Mouse (Mus musculus): ENCODE measurements at regions not wholly inside any gene's neighbourhood (a gene's known extent, or its start where the extent isn't known, plus 50 kb on each side); places are given as distances from the start of the nearest gene placed in this dataset.

DNA sequence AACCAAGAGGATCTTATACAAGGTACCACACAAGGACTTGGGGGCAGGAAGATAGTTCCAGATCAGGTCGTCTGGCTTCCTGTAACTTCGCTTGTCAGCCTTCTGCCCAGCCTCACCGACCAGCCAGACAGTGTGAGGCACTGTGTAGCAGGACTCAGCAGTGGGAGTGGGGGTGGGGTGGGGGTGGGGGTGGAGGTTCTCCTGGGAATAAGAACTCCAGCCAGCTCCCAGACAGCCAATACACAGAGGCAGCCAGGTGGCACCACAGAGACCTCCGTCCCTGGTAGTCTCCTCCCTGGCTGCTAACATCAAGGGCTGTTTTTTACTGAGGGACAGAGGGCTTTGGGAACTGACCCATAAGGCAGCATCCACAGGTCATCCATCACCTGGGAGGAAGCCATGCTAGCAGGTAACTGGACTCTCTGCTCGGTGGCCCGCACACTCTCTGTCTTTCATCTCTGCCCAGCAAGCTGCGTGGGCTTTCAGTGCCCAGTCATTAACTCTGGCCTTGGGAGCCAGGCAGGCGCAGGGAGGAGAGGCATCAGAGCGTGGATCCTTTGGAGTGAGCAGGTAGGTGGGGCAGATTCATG is 60.3 kb upstream of the Wnt4 start:
- no peak for DNase-seq (ENCODE audit: low spot score)

DNA sequence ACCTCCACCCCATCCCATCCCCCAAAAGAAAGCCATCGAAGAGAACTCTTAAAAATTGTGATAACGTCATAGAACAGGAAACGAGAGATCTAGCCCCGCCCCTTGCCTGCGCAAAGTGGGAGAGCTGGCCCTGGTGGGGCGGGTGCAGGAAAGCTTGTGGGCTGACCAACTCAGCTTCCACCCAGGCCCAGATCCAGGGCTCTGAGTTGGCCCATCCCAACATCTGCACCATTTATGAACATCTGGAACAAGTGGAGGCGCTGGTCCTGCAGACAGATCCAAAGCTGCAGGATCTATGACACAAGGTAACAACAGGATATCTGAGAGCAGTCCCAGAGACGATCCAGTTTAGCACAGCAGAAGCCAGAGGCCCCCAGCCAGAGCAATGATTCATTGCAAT is 62.7 kb upstream of the Wnt4 start:
- no peak for DNase-seq (ENCODE audit: low spot score)

DNA sequence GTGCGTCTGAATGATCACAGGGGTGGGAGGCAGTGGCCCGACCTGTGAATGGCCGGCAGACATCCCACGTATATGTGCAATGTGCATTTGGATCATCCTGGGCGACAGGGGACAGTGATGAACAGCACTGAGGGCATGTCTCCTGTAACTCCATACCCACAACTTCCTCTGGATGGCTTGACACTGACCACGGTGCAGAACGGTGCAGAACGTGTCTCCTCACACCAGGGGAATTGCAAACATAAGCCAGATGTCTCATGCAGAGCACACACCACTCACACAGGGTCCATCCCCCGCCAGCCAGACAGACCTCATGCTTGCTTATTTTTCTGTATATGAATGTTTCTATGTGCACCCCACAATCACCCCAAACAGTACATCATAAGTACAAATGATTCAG is 64.4 kb upstream of the Wnt4 start:
- DNase-seq (ENCODE audit: low spot score) = no peak

DNA sequence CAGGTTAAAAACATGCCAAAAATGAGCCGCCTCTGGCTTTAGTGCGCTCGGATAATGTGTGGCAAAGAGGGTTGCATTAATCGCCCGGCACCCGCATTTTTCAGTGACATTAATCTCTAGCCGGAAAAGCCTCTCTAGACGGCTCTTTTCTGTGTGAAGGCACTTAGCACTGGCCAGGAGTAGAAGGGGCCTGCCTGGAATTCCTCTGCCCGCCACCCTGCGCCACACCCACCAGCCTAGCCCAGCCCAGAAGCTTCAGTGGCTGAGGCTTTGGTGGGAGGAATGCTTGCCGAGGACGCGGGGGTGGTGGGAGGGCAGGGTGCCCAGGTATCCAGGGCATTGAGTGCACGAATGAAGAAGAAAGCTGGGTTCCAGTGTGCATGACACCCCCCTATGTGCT is 65.2 kb upstream of the Wnt4 start:
- DNase-seq (ENCODE audit: low spot score) = no peak

DNA sequence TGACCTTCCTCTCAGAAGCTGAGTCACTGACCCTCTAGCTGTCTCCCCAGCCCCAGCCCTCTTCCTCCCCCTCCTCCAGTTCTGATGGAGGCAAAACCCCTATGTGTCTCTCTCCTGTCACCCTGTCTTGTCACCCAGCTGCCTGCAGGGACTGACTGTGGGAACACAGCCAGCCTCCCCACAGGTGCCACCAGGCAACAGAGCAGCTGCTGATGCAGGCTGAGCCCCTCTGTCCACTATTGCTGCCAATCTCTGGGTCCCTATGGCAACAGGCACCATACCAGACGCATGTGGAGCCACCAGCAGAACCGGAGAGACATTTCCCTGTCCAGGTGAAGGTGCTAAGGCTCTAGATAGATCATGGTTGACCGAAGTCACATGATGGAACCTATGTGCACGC is 66.0 kb upstream of the Wnt4 start:
- no peak for DNase-seq (ENCODE audit: low spot score)

DNA sequence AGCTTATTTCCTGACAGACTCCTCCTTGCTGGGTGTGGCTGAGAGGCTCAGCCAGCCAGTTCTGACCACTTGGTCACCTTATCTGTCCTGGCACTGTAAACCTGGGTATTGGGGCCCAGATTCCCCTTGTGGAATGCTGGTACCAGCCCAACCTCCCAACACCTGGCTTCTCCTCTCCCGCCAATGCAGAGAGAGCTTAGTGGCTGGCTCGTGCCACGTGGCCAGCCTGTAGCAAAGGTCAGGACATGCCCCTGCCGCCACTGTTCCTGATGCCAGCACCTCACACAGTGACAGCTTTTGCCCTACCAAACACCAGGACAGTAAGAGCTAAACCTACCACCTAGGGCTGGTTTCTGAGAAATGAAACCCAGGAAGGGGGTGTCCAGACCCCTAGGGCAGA is 66.8 kb upstream of the Wnt4 start:
- DNase-seq (ENCODE audit: low spot score) = no peak

DNA sequence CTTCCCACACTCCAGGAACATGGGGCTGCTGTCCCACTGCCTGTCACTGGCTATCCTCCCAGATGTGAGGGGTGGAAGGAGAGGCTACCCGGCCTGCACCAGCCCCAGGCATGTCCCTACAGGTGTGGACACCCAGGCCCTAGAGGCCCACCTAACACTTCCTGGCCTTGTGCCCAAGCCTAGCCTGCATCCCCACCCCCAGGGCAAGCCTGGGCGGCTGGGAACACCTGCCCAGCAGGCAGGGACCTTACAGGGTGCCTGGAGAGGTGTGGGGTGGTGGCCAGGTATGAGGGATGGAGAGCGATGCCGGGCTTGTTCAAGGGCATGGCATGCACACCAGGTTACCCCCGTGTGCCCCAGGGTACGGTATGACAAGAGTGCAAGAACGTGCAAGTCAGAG is 76.3 kb upstream of the Wnt4 start:
- no peak for DNase-seq (ENCODE audit: low spot score)

DNA sequence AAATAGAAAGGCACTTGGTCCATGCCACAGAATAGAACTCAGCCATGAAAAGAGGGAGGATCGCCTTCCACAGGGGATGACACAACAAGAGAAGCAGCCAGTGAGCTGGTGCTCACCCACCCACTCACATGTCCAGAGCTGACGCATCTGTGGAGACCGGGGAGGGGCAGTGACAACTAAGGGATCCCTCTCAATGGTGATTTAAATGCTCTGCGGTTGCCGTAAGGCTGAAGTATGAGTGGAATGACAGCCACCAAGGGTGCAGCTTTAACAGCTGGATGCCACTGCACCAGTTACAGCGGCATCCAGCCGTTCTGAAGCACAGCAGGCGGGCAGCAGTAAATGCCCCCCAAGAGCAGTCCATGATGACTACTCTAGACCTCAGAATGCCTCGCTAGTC is 76.9 kb upstream of the Wnt4 start:
- no peak for DNase-seq (ENCODE audit: low spot score)

DNA sequence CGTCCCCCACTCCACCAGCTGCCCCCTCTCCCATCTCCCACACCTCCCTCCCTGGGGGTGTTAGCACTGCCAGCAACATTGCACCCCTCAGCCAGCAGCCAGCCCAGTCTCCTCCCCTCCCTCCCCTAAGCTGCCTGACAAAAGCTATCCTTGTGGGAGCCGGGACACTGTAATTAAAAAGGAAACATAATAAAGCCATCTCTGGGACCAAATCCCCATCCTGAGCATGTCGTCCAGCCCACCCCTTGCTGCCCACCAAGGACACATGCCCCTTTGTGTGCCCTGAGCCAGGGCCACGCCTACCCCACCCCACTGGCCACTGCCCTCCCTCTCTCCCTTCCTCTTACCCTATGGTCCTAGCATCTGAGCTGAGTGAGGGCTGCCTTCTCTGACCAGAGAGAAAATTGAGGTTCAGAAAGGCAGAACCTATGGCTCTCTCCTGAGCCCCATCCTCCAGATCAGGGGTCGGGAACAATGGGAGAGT is 80.8 kb upstream of the Wnt4 start:
- no peak for DNase-seq (ENCODE audit: low spot score)

DNA sequence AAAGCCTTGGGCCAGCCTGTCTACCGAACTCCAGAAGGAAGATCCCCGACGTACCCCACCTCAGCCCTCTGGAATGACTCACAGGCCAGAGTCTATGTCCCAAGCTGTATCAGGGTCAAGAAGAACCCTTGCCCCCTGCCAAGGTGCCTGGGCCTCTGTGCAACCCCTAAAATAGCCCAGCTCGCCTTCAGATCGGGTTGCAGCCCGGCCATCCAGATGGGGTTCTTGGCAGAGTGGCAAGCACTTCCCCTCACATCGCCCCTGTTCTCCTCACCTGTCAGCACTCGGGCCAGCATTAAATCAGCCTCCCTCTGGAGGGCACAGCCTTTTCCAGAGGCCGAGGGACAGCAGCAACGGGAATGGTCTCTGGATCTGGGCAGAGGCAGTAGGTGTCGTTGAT is 83.2 kb upstream of the Wnt4 start:
- no peak for DNase-seq (ENCODE audit: low spot score)

DNA sequence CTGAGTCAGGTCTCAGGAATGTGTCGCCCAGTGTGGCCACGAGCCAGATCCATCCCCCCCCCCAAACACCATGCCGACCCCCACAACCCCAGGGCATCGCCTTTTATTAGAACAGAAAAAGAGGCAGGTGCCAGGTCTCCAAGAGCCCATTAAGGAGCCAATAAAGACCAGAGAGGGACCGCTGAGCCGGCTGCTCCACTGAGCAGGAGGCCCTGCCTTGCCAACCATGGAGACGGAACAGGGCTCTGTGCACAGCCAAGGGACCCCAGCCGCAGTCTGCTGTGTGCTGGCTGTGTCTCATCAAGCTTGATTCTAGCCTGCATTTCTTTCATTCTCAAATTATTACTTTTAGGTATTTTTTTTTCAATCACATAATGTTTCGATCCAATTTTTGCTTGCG is 86.7 kb upstream of the Wnt4 start:
- DNase-seq (ENCODE audit: low spot score) = no peak

DNA sequence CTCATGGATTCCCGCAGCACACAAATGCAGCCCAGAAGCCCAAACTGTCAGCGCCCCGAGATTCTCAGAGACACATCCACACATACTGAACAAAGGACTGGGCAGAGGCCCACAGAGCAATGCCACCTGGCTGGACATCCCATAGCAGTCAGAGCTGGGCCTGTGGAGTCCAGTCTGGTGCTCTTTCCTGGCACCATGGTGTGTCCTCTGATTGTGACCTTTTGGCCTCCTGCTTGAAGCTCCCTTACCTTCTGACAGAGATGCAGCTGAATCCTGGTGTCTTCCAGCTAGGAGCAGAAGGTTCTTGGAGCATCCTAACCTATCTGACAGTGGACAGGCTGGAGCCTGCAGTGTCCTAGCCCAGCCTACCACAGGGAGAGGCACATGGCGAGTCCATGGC is 87.5 kb upstream of the Wnt4 start:
- no peak for DNase-seq (ENCODE audit: low spot score)

DNA sequence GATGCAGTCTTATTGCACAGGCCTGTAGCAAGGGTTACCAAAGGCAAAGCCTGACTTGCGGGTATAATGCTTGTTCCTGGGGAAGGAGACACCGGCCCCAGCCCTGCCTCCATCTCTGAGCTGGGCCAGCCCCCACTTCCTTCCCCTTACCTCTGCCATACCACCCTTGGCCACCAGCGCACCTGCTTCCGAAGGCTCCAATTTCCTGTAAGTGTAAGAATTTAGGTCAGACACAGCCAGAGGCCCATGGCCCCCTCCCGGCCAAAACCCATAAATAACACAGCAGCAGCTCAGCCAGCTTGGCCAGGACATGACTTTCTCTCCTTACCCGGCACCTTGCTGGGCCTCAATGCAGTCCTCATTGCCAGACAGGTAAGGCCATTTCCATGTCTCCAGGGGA is 88.2 kb upstream of the Wnt4 start:
- DNase-seq (ENCODE audit: low spot score) = peak; percentile 9

DNA sequence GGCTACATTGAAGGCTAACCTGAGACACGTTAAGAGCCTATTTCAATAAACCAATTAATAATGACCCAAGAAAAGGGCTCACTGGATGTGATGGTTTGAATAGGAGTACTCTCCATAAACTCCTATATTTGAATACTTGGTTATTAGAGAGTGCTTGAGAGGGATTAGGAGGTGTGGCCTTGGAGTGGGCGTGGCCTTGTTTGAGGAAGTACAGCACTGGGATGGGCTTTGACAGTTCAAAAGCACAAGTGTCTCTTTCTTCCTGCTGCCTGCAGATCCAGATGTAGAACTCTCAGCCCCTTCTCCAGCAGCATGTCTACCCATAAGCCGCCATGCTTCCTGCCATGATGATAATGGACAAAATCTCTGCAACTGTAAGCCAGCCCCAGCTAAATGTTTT is 89.7 kb upstream of the Wnt4 start:
- DNase-seq (ENCODE audit: low spot score) = no peak

DNA sequence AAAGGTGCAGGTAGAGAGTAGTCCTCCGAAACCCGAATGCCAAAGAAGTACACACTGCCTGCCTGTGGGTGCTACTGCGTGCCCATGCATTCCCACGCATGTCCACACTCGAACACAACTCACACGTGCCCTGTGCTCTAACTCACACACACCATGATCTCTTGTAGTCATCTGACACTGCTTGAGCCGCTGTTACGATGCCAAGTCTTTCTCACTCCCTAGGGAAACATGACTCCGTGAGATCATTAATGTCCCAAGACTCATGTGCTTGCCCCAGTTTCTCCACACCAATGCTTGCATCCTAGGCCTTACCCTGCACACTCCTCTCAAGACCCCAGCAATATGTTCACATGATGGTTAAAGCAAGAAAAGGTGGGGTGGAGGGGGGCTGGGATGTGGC is 90.2 kb upstream of the Wnt4 start:
- DNase-seq (ENCODE audit: low spot score) = no peak

DNA sequence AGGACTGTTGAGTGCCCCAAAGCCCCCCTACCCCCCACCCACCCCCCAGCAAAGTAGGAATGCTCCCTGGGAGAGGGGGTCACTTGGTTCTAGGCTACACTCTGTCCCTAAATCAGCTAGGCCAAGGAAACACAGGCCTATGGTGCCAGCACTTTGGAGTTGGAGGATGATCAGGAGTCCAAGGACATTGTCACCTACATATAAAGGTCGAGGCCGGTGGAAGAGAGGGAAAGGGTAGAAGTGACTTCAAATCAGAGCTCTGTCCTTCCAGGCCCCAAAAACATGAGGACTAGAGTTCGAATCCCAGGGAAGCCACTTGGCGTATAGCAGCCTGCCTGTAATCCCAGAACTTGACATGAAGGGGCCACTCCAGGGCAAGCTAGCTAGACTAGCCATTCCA is 92.3 kb upstream of the Wnt4 start:
- no peak for DNase-seq (ENCODE audit: low spot score)

DNA sequence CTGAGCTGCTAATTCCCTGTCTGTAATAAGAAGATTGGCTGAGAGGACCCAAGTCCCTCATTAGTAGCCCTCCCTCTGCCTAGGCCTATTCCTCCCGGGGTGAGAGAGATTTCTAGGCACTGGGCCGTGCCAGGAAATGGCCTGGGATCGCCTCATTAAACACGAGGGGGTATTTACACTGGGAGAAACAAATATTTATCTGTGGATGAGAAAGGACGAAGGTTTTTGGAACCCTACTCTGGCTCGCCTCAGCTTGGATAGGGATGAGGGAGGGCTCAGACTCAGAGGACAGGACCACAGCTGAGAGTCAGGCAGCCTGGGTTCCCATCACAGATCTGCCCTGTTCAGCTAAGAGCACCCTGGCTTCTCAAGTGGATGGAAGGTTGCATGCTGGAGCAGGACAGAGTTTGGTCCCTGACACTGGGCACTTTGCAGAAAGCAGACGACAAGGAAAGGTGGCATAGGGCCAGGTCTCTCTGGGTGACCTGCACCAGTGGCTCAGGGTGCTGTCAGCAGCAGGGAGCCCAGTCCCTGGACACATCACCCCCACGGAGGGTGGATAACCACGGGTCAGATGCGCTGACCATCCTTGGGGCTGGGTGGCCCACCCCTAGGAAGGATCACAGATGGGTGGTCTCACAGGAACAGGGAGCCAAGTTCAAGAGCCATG is 94.0 kb upstream of the Wnt4 start:
- DNase-seq (ENCODE audit: low spot score) = no peak

DNA sequence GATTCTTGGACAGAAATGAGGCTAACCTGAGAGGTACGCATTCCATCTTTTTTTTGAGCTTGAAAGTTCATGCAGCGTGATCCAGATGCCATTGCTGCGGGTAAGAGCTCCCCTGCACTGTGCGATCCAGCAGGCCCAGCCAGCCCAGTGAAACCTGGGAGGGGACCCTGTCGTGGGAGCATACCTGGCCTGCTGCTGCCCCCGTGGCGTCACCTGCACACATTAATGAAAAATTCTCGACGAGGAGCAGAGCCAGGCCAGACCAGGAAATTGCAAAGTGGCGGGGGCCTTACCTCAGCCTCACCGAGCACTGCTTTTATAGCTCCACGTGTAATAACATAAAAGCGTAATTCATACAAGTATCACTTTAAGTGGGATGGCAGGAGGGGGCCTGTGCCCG is 94.7 kb upstream of the Wnt4 start:
- DNase-seq (ENCODE audit: low spot score) = no peak

DNA sequence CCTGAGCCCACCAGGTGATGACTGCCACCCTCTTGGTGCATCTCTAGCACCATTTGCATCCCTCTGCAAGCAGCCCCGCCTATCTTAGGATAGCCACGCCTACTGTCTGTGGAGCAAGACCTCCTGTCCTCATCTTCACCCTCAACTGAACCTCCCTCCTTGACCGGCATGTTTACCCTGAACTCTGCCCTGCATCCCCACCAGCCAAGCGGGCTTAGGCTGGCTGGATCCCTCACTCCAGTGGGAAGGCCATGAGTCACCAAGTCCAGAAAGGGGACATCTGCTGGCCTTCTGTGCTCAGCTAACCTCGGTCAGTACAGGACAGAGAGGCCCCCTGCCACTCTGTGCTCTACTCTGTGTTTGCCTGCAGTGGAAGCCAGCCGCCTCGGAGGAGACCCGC is 96.0 kb upstream of the Wnt4 start:
- DNase-seq (ENCODE audit: low spot score) = no peak

DNA sequence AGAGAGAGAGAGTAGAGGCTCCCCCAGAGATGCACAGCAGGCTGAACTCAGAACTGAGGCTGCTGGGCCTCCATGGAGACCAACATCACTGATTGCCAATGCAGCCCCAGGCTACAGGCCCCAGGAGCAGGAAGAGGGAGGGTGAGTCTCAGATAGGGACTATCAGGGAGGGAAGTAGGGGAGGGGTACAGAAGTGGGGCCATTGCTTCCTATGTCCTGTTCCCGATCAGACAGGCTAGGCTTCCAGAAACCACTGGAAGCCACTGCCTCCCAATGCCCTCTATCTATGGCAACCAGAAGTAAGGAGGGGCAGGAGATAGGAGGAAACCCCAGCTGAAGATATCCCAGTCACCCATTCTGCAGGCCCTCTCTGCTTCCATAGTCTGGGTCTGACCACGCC is 97.2 kb upstream of the Wnt4 start:
- DNase-seq (ENCODE audit: low spot score) = no peak

DNA sequence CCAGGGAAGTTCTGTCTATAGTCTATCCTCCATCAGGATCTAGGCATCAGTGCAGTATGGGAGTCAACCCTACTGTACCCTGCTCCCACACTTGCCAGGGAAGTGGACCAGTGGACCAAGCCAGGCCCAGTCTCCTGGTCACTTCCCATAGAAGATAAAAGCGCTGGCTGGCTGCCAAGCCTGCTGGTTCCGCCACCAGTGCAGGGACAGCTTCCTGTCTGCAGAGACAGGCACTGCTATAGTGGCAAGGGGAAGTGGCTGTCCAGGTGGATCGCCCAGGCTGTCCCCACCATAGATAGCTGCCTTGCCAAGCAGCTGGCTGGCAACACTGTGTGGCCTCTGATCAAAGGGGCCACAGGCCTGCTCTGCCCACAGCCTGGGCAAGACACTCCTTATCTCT is 98.5 kb upstream of the Wnt4 start:
- DNase-seq (ENCODE audit: low spot score) = no peak

DNA sequence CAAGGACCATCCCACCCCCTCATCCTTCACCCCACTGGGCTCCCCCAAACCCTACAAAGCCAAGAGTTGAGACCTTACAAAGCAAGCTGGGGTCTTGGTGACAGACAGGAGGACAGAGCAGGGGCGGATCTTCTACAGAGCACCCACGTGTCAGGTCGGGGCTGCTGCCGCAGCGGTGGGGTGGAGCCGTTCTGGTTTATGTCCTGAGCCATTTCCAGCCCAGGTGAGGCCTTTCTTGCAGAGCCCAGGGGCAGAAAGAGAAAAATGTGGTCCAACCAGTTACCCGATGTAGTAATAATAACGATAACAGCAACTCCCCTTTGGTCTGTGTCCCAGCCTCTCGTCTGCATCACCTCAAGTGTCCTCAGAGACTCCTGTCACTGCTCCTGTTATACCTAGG is 112.4 kb upstream of the Wnt4 start:
- no peak for DNase-seq (ENCODE audit: low spot score)

DNA sequence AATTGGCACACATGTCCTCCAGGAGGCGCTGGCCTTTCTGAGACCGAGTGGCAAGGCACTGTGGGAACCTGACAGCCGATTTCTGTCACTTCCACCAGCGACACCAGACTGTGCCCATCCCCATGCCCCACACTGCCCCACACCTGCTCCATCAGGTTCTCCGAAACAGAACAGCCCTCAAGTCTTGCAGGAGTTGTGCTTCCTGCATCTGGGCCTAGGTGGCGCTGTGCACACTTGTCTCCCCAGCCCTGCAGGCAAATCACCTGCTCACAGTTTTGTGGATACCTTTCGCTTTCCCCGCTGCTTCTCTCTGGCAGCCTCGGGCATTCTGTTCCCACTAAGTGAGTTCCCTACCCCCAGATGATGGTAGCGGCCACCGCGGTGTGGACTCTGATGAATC is 112.9 kb upstream of the Wnt4 start:
- peak; percentile 59 for DNase-seq (ENCODE audit: low spot score)

DNA sequence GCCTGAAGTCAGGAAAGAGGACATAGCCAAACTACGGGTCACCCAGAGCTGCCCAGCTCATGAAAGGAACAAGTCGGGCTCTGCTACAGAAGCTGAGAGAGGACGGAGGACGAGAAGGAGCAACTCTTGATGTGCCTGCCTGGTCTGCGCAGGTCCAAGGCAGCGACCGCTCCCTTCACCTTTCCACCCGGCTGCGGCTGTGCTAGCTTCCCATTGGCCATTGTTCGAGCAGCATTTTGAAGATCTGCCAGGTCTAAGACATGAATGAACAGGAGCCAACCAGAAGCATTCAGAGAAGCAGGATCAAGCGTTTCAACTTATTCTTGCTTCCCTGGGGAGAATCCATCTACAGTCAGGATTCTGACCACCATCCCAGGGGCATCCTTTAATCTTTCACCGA is 113.3 kb upstream of the Wnt4 start:
- no peak for DNase-seq (ENCODE audit: low spot score)

Measured in T-cell, adult 2 months (primary cell).